Mouse (Mus musculus): ENCODE data around the gene Mier2.

The Mier2 gene

DNA sequence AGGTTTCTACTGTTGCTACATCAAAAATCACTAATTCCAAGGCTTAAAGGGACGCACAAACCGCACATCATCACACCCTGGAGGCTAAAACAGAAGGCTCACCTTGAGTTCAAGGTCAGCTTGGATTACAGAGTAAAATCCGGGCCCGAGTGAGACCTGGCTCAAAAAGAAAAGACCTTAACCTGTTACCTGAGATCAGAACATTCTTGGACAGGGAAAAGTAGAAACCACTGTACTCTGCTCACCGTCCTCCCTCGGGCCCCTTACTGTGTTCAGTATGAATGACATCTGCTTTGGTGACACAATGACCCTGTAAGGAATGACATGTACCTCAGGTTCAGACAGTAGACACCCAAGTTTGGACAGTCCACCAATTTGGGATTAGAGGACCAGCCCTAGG is 19.8 kb upstream of the Mier2 start:
- DNase-seq (ENCODE audit: low read depth): no peak

DNA sequence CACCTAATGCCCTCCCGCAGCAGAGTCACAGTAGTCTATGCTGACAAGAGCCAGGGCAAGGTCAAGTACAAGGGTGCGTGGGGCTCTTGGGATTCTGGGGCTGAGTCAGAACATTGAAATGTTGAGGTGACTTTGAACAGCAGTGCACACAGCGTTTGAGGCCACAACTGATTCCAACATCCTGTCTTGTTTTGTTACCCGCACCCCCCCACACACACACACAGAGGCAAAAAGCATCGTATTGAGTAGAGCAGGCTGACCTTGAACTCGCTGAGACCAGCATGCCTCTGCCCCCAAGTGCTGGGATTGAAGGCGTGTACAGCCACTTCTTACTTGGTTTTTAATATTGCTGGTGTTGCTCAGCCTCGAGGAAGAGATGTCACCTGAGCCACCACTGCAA is 19.4 kb upstream of the Mier2 start:
- DNase-seq (ENCODE audit: low read depth): no peak

DNA sequence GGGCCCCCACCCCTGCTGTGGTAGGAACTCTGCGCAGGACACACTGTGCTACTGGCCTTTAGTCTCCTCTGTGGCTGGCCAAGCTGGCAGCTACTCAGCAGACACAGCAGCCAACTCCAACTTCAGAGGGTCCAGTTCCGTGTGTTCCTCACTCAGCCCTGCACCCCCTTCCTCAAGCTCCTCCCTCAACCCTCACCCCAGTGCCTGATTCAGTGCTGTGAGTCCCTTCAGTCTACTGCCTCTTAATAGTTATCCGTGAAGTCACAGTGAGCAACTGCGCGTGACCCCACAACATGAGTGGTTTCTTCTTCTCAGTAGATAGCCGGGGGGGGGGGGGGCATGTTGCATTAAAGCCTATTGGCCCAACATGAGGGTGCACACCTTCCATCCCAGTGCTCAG is 18.6 kb upstream of the Mier2 start:
- no peak for DNase-seq (ENCODE audit: low read depth)

DNA sequence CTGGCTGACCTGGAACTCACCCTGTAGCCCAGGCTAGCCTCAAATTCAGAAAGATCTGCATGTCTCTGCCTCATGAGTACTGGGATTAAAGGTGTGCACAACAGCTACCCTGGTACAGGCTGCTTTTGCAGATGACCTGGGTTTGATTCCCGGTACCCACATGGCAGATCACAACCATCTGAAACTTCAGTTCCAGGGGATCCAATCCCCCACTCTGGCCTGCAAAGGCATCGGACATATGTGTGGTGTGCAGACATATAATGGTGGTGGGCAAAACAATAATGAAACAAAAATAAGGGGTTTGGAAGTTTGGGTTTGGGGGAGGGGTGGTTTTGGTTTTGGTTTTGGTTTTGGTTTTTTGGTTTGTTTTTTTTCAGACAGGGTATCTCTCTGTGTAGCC is 16.3 kb upstream of the Mier2 start:
- no peak for DNase-seq (ENCODE audit: low read depth)

DNA sequence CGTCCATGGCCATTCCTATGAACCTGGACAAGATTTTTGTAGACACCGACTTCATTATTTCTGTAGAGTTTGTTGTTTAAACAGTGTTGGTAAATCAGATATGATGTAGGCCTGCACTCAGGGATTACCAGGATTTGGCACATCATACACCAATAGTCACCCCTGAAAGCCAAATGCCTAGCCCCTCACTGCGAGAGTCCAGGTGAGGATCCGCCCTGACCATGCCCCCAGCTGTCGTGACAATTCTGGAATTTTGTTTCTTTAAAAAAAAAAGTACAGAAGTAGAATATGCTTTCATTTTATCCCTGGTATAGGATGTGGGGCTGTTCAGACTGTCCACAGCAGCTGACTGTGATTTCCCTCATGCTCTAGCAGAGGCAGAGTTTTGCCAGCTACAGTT is 14.9 kb upstream of the Mier2 start:
- no peak for DNase-seq (ENCODE audit: low read depth)

DNA sequence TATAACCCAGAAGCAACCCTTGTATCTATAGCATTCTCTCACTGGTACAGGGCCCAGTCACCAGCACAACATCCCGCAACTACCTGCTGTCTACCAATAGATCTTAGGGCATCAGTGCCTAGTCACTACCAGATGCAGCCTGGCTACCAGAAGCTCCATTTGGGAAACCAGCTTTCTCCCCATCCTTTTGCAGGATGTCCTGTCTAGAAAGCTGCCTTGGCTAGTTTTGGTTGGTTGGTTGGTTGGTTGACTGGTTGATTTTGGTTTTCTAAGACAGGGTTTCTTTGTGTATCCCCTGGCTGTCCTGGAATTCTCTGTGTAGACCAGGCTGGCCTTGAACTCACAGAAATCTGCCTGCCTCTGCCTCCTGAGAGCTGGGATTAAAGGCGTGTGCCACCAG is 4.7 kb upstream of the Mier2 start:
- DNase-seq (ENCODE audit: low read depth): no peak

DNA sequence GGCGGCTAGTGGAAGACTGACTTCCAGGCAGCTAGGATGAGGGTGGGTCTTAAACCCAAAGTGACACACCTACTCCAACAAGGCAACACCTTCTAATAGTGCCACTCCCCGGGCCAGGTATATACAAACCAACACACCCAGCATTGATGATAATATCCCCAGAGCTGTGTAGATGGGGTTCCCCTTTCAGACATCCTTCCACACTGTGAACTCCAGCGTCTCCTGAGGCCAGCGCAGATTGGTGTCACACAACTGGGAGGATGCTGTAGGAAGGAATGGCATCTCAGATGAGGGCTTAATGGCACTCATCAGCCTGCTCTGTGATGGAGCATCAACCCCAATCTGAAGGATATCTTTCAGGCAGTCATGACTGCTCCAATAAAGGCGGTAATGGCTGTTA is 2.5 kb upstream of the Mier2 start:
- DNase-seq (ENCODE audit: low read depth): no peak

DNA sequence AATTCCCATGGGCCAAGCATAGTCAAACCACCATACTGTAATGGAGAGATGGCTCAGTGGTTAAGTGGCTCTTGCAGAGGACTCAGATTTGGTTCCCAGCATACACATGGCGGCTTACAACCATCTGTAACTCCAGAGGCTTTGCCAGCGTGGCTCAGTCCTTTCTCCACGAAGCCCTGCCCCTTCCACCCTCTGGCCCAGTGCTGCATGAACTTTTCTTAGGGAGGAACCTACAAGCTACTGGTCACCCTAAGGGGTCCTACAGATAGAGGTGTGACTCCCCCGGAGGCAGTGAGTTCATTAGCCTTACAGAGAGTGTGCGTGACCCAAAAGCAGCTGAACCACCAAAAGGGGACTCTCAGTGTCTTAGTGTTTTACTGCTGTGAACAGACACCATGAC is 2.0 kb upstream of the Mier2 start:
- no peak for DNase-seq (ENCODE audit: low read depth)

DNA sequence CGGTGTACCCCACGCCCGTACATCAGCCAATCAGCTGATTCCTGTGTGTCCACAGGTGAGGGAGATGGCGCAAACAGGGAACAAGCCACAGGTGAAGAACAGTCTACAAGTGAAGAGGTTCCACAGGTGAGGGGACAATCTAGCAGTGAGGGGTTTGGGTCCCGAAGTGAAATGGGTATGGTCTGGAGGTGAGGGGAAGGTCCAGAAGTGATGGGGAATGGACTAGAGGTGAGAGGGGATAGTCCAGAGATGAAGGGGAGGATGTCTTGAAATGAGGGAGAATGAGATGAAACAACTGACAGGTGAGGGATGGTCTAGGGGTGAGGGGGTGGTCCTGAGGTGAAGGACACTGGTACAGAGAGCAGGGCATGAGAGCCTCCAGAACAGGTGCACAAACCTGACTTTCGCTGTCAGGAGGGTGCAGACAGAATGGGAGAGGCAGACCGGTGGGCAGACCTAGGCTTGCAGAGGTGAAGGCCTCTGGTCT is 282 bp upstream of the Mier2 start:
- no peak for DNase-seq (ENCODE audit: low read depth)

DNA sequence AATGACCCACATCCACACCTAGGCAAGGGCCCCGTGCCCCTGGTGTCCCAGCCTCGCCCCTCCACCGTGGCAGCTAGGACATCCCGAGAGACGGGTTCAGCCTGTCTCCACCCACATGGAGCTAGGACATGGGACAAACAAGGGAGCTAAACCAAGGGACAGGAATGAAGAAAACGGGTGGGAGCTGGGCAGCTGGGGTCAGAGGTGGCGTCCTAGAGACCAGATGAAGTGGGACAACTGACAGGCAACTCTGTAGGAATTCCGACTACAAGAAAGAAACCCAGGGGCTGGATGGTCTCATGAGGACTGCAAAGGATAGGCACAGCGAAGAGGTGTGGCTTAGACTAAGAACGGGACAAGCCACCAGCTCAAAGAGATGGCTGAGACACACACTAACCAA is 1.3 kb downstream of the Mier2 start:
- DNase-seq (ENCODE audit: low read depth): no peak

DNA sequence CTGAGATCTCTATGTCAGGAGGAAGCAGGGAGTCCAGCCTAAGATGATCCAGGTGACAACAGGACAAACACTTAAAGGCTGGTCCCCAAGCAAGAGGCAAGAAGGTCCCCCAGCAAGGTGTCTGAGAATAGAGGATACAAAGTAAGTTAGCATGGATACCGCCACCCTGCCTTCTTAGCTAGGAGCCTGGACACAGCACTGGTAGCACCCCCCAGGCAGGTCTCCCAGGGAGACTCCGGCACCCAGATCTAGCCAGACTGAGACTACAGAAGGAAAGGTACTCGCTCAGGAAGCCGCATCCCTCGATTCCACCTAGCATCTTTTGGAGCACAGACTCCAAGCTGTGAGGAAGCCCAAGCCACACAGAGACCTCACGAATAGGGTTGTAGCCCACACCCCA is 1.8 kb downstream of the Mier2 start:
- no peak for DNase-seq (ENCODE audit: low read depth)

DNA sequence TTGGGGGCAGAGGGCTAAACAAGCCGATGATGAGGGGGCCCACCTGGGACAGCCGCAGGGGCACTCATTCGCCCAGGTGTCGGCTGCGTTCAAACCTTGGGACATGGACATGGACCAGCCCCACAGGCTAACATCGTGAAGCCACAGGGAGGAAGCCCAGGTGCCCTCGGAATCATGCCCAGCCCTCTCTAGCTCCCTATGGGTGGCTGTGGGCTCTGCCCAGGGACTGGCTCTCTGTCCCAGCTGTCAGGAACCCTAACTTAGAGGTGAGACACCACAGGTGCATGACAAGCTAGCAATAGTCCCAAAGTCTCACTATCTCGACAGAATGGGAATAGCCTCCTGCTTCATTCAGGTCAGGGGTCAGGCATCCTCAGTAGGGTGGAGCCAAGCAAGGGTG is 2.5 kb downstream of the Mier2 start:
- no peak for DNase-seq (ENCODE audit: low read depth)

DNA sequence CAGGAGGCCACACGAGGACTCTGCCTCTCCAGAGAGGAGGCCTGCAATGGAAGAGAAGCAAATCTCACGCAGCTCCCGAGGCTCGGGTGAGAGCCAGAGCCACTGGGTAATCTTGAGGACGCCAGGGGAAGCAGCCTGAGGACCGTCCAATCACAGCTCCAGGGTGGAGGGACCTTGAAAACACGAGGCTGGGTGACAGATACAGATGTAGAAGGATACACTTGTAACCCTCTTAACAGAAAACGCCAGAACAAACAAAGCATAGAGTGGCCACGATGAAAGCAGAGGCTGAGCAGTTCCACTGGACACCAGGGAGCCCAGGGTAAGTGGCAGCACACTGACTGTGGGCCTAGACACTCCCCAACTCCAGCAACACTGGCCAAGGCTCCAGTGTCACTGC is 4.6 kb downstream of the Mier2 start:
- no peak for DNase-seq (ENCODE audit: low read depth)

DNA sequence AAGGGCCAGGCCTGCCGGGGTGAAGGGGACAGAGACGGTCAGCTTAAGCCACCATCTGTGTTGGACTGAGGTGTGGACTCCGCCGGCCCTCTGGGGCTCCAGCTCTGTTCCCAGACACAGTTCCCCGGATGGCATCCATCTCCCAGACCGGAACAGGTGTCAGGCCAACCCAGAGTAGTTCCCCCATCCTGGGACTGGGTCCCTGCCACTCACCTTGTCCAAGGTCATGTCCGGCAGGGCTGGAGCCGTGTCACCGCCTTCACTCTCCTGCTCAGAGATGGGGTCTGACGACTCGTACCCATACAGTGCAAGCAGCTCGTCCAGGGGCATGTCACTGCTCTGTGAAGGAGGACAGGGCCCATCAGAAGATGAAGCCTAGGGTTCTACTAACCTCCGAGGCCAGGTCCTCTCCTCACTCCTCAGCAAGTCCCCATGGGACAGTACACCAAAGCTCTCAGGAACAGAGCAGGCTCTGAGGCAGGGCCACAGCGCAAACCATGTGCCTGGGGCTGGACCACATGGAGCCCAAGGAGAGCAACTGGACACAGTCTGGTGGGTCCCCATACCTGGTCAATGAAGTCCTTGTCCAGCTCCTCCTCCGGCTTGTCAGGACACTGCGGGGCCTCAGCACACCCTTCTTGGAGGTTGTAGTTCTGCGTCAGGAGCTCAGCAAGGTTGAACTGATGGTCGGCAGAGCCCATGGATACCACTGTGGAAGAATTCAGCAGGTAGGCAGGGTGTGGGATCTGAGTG is 5.9 kb downstream of the Mier2 start:
- no peak for DNase-seq (ENCODE audit: low read depth)

DNA sequence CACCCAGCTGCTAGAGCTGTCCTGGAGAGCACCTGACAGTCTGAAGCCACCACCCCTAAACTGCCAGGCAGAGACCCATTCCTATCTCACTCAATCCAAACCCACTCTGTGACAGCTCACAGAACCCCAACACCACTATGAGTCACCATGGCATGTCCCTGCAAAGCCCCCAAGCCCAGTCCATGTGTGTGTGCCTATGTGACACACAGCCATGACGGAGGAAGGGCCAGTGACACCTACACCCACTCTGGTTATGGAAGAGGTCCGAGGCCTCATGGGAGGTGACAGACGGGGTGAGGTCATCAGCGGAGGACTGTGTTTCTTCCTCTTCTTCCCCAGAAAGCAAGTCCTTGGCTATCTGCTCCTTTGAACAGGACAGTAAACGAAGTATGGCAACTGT is 6.5 kb downstream of the Mier2 start:
- no peak for DNase-seq (ENCODE audit: low read depth)

DNA sequence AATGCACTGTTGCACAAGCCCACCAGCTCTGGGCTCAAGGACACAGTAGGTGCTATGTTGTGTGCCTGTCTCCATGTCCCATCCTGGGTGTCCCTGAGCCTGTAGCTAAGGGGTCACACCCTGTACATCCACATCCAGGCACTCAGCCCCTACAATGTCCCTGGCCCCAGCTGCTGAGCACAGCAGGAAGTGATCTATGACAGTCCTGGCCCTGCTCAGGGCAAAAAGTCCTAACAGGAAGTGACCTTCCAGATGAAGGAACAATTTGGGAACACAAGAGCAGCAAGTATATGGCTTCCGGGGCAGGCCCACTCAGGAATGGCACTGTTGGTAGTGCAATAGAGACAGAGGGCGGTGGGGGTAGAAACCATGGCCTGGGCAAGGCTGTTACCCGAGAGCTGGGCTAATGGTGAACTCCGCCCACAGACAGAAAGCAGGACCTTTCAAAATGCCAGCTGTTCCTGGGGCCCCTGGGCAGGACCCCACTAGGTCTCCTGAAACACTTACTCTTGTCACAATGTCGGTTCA is 7.8 kb downstream of the Mier2 start:
- DNase-seq (ENCODE audit: low read depth): no peak

DNA sequence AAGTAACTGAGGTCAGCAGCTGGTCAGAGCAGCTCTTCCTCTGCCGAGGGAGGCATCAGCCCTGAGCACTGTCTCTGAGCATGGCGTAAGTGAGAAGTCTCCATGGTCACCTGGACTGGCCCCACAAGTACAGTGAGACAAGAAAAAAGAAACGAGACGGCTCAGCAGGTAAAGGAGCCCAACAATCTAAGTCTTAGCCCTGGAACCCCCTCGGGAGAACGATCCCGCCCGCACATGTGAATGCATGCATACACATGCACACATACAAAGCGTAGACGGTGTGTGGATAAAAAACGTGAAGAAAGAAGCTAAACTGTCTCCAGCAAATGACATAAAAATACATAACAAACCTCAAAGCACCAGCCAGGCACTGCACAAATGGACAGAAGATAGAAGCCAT is 8.5 kb downstream of the Mier2 start:
- DNase-seq (ENCODE audit: low read depth): no peak

DNA sequence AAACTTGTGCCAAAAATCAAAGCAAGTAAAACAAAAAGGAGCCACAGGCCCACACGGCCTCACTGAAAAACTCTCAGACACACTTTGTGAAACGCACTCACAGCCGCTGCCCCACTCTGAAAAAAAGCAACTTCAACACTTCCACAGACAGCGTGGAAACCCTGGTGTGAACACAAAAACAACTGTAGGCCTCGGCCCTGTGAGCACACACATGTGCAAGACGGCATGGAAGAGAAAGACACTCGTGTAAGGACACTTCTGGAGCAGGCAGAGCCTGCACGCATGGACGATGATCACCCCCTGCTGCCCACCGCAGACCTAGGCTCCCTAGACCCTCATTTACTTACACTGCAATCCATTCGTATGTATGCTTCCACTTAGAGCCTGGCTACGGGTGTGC is 9.1 kb downstream of the Mier2 start:
- DNase-seq (ENCODE audit: low read depth): no peak

DNA sequence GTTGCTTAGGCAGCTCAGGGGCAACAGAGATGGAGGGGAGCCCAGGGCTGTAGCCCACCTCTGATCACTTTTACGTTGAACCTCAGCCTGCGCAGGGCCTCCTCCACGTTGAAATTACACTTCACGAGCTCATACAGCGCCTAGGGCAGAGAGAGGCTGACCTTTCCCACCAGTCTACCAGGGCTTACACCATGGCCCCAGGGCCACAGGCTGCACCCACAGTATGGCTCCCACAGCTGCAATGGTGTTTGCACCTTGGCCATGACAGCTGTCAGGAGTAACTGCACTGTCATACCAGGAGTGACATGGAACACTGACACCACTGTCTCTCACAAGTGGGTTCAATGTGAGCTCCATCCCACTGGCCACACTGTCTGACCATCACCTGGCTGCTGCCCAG is 10.4 kb downstream of the Mier2 start:
- no peak for DNase-seq (ENCODE audit: low read depth)

DNA sequence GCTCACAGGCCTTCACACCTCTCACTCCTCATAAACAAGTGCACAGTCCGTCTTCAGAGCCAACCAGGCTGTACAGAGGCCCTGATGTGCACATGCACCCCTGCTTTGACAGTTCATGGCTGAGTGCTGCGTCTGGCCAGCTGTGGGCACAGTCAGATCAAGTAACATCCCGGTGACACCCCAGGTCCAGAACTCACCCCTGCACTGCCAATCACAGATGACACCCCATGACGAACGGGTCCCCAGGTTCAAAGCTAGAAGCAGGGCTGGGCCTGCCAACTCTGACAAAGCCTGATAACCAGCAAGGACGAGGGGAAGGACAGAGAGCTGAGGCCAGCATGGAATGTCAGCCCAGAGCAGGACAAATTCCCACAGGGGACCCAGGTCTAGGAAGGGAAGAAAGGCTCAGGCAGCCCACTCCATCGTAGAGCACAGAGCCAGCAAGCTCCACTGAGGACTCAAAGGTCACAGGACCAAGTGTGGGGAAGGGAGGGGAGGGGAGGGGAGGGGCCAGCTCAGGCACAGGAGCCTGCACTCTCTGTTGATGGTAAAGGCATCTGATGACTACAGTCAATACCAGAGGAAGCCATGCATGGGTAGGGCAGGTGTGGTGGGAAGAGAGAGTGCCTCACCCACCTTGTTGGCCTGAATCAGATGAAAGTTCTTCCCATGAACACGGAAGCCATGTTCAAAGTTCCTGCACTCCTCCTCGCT is 11.0 kb downstream of the Mier2 start:
- DNase-seq (ENCODE audit: low read depth): no peak

DNA sequence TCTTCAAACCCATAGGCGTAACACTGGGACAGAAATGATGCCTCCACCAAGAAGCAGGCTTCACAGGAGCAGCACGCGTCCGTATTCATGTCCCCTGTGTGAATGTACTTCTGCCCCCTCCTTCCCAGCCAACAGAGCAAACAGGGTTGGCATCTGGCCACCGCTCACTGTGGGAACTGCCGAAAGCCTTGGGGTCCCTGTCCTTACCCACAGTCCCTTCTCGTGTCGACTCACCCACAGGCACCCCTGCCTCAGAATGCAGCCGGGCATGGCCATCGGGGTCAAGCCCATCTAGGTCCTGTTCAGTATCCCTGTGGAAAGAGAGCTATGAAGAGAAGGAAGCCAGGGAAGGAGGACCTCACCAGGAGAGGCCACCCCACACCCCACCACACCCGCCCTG is 12.8 kb downstream of the Mier2 start:
- DNase-seq (ENCODE audit: low read depth): no peak

DNA sequence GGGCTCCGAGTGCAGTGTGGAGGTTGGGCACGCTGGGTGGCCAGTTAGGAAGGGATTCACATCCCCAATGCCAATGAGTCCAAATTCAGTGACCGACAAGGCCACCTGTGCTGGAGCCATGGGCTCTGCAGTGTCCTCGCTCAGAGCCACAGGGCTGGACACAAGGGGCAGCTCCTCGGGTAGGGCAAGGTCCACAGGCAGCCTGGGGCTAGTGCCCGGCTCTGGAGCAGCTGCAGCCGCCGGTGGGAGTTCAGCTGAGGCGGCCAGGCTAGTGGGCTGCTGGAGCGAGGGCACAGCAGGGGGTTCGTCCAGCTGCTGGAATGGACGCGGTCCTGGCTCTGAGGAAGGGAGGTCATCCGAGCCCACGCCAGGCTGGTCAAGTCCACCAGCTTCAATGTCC is 13.5 kb downstream of the Mier2 start:
- DNase-seq (ENCODE audit: low read depth): no peak

DNA sequence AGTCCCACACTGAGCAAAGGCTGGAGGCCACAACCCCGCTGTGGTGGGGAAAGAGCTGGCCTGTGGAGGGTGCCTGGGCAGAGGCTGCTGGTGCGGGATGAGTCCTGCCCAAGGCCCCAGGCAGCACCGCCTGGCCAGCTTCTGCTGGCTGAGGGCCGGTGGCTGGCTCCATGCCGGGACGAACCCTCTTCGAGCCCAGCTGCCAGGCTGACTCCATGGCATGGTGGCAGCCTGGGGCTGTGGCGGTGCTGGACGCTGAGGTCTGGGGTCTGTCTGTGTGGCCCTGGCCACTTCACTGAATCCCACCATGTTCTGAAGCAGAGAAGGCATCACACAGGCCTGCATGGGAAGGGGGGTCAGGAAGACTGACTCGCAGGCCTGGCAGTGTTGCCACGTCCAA is 14.3 kb downstream of the Mier2 start:
- DNase-seq (ENCODE audit: low read depth): no peak

Data from naive thymus-derived CD4-positive, alpha-beta T cell, adult 2 months (primary cell).